Mouse (Mus musculus) cerebellum, postnatal 25 days (tissue): Measurements from ENCODE around the gene Olfr199.
"Not testable (repeated sequence)": the region's sequence is repeated elsewhere in the genome, so short reads cannot be mapped to it uniquely, and the experiment has no call there.

Experiments
- DNase-seq, 2 experiments: peaks; one replicate each; pipeline ENCODE4 v3.0.0; 2021; ENCODE audit warnings: mixed read lengths in 2 of 2

Olfr199 gene

DNA sequence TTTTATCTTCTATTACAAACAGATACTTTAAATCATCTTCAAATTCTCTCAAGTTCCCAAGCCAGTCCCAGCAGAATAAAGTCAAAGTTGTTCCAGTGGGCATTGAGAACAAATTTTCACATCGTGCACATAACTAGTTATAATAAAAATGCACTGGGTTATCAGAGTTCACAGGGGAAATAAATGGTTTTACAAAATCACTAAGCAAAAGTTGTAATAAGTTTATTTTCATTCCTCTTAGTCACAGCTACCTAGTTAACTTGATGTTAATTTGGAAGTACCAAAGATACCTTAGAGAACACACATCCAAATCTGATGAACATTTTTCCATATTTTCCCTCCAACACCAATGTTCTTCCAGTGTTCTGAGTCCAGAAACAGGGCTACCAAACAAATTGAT lies at the start of gene Olfr199:
Gene Olfr199 (minus strand): TSS at position 101 of the 400 bp plus-strand sequence.
- DNase-seq: not testable (repeated sequence)

DNA sequence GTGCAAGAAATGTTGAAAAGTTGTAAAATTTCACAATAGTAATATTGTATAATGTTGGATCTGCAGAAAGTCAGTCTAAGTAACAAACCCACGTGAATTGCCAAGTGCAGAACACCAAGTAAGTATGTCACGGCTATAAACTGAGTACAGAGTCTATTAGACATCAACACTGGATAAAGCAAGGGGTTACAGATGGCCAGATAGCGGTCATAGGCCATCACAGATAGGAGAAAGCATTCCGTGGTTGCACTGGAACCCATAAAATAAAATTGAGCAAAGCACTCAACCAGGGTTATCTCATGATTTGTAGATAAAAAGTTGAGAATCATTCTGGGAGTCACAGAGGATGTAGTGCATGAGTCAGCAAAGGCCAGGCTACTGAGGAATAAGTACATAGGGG lies 49.5 kb upstream of the Olfr199 start:
- DNase-seq: not testable (repeated sequence)

DNA sequence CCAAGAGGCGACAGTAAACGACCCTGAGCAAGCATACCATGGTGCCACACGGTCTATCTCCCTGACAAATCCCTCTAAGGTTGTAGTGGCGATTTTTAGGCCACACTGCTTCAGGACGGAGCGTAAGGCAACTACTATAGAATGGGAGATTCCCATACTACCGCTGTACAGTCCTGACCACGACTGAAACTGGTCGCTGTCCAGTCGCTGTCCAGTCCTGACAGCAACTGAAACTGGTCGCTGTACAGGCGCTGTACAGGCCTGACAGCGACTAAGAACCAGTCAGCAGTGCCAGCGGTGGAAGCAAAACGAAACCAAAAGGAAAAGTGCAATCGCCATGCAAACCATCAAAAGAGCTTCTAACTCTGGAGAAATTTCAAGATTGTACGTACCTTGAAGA lies 30.1 kb upstream of the Olfr199 start:
- DNase-seq: no peak

DNA sequence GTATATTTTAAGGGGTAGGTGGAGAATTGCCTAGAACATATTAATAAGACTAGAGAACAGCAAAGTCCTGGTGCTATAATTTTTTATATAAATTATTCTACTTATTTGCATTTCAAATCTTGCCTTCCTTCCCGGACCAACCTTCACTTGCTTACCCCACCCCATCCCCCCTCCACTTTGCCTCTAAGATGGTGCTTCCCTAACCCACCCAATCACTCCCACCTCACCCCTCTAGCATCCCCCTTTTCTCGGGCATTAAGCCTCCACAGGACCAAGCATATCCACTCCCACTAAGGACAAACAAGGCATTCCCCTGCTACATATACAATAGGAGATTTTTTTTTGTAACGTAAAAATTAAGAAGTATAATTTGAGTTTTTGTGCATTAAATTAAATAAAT lies 1.7 kb downstream of the Olfr199 start:
- not testable (repeated sequence) for DNase-seq

DNA sequence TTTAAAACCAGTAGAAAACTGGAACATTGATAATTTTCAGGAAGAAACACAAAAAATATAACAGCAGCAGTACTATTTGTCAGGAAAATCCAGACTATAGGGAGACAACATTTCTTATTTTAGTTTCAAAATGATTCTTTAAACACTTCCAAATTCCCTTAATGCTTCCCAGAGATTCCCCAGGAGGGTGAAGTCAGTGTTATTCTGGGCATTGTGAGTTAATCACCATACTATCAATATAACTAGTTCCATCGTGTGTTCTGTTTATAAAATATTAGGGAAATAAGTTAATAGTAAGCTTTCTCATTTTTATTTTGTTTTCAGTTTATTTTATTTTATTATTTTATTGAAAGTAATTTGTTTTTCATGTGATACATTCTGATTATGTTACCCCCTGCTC lies 16.1 kb downstream of the Olfr199 start, which contains the start of gene Olfr198:
Gene Olfr198 (minus strand): TSS at position 101 of the 400 bp plus-strand sequence.
- not testable (repeated sequence) for DNase-seq

DNA sequence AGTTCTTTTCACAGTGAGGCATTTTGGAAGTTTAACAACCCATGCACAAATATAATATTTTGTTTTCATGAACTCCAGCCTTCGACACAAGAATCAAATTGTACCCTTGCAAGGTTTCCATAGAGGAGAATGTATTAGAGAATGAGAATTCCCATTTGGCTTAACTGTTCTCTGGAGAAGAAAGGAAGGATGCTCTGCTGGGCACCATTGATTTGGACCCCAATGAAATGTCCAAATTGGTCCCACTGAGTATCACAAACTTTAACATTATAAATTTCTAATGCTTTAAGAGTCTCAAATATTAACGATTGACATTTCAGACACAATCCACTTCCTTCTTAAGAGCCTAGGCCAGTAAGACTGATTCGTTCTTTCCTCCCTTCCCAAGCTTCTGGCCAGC lies 49.2 kb downstream of the Olfr199 start, which contains the start of gene Olfr196:
Gene Olfr196 (minus strand): TSS at position 101 of the 400 bp plus-strand sequence.
- no peak for DNase-seq
